Mouse (Mus musculus): ENCODE results near the gene Fam126a.

Fam126a gene

GRCm38 (mm10) chr5:23992876-23993552 is 37.5 kb downstream of the Fam126a start:
- peak; percentile 6 for DNase-seq (ENCODE audit: low spot score)

GRCm38 (mm10) chr5:23990001-23990400 is 40.5 kb downstream of the Fam126a start:
- DNase-seq (ENCODE audit: low spot score) = no peak

- DNase-seq (ENCODE audit: low spot score) = no peak
These were observed 42.7 kb downstream of the Fam126a start for GRCm38 (mm10) chr5:23987792-23988191.

- DNase-seq (ENCODE audit: low spot score) = peak; percentile 13
These were observed 48.4 kb downstream of the Fam126a start for GRCm38 (mm10) chr5:23982081-23982480.

- DNase-seq (ENCODE audit: low spot score) = no peak
These were observed 52.0 kb downstream of the Fam126a start for GRCm38 (mm10) chr5:23978516-23978915.

- DNase-seq (ENCODE audit: low spot score) = no peak
These were observed 55.4 kb downstream of the Fam126a start for GRCm38 (mm10) chr5:23974994-23975575.

GRCm38 (mm10) chr5:23967705-23968104 is 62.8 kb downstream of the Fam126a start:
- peak; percentile 54 for DNase-seq (ENCODE audit: low spot score)

GRCm38 (mm10) chr5:23964599-23965165 is 65.8 kb downstream of the Fam126a start:
- DNase-seq (ENCODE audit: low spot score) = peak; percentile 41

- DNase-seq (ENCODE audit: low spot score) = no peak
These were observed 77.4 kb downstream of the Fam126a start for GRCm38 (mm10) chr5:23953047-23953446.

- DNase-seq (ENCODE audit: low spot score) = no peak
These were observed 82.4 kb downstream of the Fam126a start for GRCm38 (mm10) chr5:23948071-23948470.

- DNase-seq (ENCODE audit: low spot score) = no peak
These were observed 85.4 kb downstream of the Fam126a start for GRCm38 (mm10) chr5:23945056-23945455.

GRCm38 (mm10) chr5:23943534-23943933 is 87.0 kb downstream of the Fam126a start:
- DNase-seq (ENCODE audit: low spot score) = no peak

GRCm38 (mm10) chr5:23923481-23924165 is 106.9 kb downstream of the Fam126a start:
- DNase-seq (ENCODE audit: low spot score) = no peak

- DNase-seq (ENCODE audit: low spot score) = no peak
These were observed 107.8 kb downstream of the Fam126a start for GRCm38 (mm10) chr5:23922516-23923291.

GRCm38 (mm10) chr5:23921316-23921715 is 109.2 kb downstream of the Fam126a start:
- no peak for DNase-seq (ENCODE audit: low spot score)

GRCm38 (mm10) chr5:23919892-23920731 is 110.4 kb downstream of the Fam126a start:
- DNase-seq (ENCODE audit: low spot score) = no peak

- DNase-seq (ENCODE audit: low spot score) = no peak
These were observed 113.2 kb downstream of the Fam126a start for GRCm38 (mm10) chr5:23917301-23917700.

GRCm38 (mm10) chr5:23911556-23911955 is 118.9 kb downstream of the Fam126a start:
- no peak for DNase-seq (ENCODE audit: low spot score)

GRCm38 (mm10) chr5:23909256-23909655 is 121.2 kb downstream of the Fam126a start:
- DNase-seq (ENCODE audit: low spot score) = no peak

GRCm38 (mm10) chr5:23908486-23909090 is 121.9 kb downstream of the Fam126a start:
- DNase-seq (ENCODE audit: low spot score) = no peak

GRCm38 (mm10) chr5:23902221-23902620 is 128.3 kb downstream of the Fam126a start:
- DNase-seq (ENCODE audit: low spot score) = no peak

Measured in ovary, adult 18-20 months (tissue).